8 mouse cellular contexts compared by ENCODE assay signal in genomic region chrX:7898880-7899874, GRCm38 (mm10). TPM values are rescaled to one million over a fixed set of nuclear protein-coding genes. Genes with fewer than 3 reads are reported as not detected.
DNase-seq lines count a peak whose midpoint lies in the region; ATAC-seq and TF ChIP-seq lines count a peak whose summit lies in the region.

TSS of gene Pqbp1 (minus strand) at chrX:7899269.
TSS of gene Timm17b (plus strand) at chrX:7899357.

- H3K79me3 ChIP-seq in C2C12 (ENCODE audit: low read depth), result peaks cover 3% of the 10 kb centered on the region

- peaks cover 18% of the 10 kb centered on the region for H3K4me1 ChIP-seq in erythroblast, embryonic 14.5 days (ENCODE audit: control insufficient read depth)
- H3K4me1 ChIP-seq in heart, embryonic 11.5 days (ENCODE audit: control insufficient read depth, insufficient read depth, low read length), result no peaks in the 10 kb centered on the region
- H3K4me1 ChIP-seq in kidney, embryonic 16.5 days (ENCODE audit: insufficient read depth, low read length), result 0 out of 2 replicates have a peak, but pooled peaks cover 3% of the 10 kb centered on the region
- H3K4me1 ChIP-seq in liver, adult 2 months (ENCODE audit: control insufficient read depth, insufficient read depth, low read length), result no peaks in the 10 kb centered on the region; the same call in 1 of the 2 replicates

- peak; percentile 98 for DNase-seq in brain, embryonic 14.5 days (ENCODE audit: low read depth)
- DNase-seq in liver, adult 2 months (ENCODE audit: extremely low read depth, low read depth, low spot score), result peak; percentile 91
- DNase-seq in splenic B cell, adult 2 months (ENCODE audit: low read depth, low spot score), result peak; percentile 94

- peaks cover 12% of the 10 kb centered on the region for H3K79me2 ChIP-seq in C2C12 (ENCODE audit: control insufficient read depth, insufficient read depth)
- peaks cover 2% of the 10 kb centered on the region; the same call in 1 of the 2 replicates for H3K79me2 ChIP-seq in liver, adult 2 months (ENCODE audit: control insufficient read depth, insufficient read depth, low read length)
- peaks cover 13% of the 10 kb centered on the region for H3K79me2 ChIP-seq in myocyte (ENCODE audit: control insufficient read depth, insufficient read depth)

- H3K36me3 ChIP-seq in C2C12 (ENCODE audit: control insufficient read depth, insufficient read depth) (peaks cover 11% of the 10 kb centered on the region), myocyte (ENCODE audit: control insufficient read depth, insufficient read depth) (peaks cover 3% of the 10 kb centered on the region)
- H3K36me3 ChIP-seq in erythroblast, embryonic 14.5 days (ENCODE audit: control insufficient read depth), result peaks cover 31% of the 10 kb centered on the region
- H3K36me3 ChIP-seq in heart, embryonic 11.5 days (ENCODE audit: control insufficient read depth, insufficient read depth, low read length), result no peaks in the 10 kb centered on the region
- H3K36me3 ChIP-seq in kidney, embryonic 16.5 days (ENCODE audit: insufficient read depth, low read length), result peaks cover 15% of the 10 kb centered on the region
- H3K36me3 ChIP-seq in liver, adult 2 months (ENCODE audit: control insufficient read depth, insufficient read depth, low read length), result peaks cover 5% of the 10 kb centered on the region
- peaks cover 9% of the 10 kb centered on the region; the same call in 1 of the 2 replicates for H3K36me3 ChIP-seq in splenic B cell, adult 2 months (ENCODE audit: control insufficient read depth, insufficient read depth, low read length, poor library complexity, severe bottlenecking)

- peak; percentile 97 for ATAC-seq in heart, embryonic 11.5 days (replicated peaks; ENCODE audit: insufficient number of reproducible peaks, low FRiP score, low TSS enrichment)
- ATAC-seq in kidney, embryonic 16.5 days (ENCODE audit: low FRiP score, low TSS enrichment), result peak; percentile 99

- H3K27me3 ChIP-seq in C2C12 (ENCODE audit: control insufficient read depth, insufficient read depth, insufficient read length) (no peaks in the 10 kb centered on the region), myocyte (ENCODE audit: control insufficient read depth, insufficient read depth, insufficient read length) (no peaks in the 10 kb centered on the region)
- H3K27me3 ChIP-seq in erythroblast, embryonic 14.5 days (ENCODE audit: control insufficient read depth), result no peaks in the 10 kb centered on the region
- H3K27me3 ChIP-seq in heart, embryonic 11.5 days (ENCODE audit: control insufficient read depth, insufficient read depth, low read length), result no peaks in the 10 kb centered on the region
- no peaks in the 10 kb centered on the region for H3K27me3 ChIP-seq in kidney, embryonic 16.5 days (ENCODE audit: insufficient read depth, low read length)
- no peaks in the 10 kb centered on the region for H3K27me3 ChIP-seq in liver, adult 2 months (ENCODE audit: control insufficient read depth, insufficient read depth, low read length)
- no peaks in the 10 kb centered on the region for H3K27me3 ChIP-seq in splenic B cell, adult 2 months (ENCODE audit: control insufficient read depth, insufficient read depth, low read length, poor library complexity, severe bottlenecking)

- TF ChIP-seq CTCF in C2C12 (IDR thresholded peaks at IDR 0.05; ENCODE audit: control insufficient read depth, insufficient read depth, insufficient read length), result no peak
- no peak for TF ChIP-seq CTCF in brain, embryonic 14.5 days (IDR thresholded peaks at IDR 0.05; ENCODE audit: borderline replicate concordance, extremely low read depth, insufficient read depth, insufficient read length)
- no peak for TF ChIP-seq CTCF in liver, adult 2 months (IDR thresholded peaks at IDR 0.05; ENCODE audit: low read depth, low read length)

- peaks cover 4% of the 10 kb centered on the region; the same call in 1 of the 2 replicates for H3K9me3 ChIP-seq in erythroblast, embryonic 14.5 days (ENCODE audit: control insufficient read depth, low read length)
- H3K9me3 ChIP-seq in heart, embryonic 11.5 days (replicated peaks; ENCODE audit: control insufficient read depth, low read length), result no peaks in the 10 kb centered on the region
- no peaks in the 10 kb centered on the region for H3K9me3 ChIP-seq in kidney, embryonic 16.5 days (ENCODE audit: low read length)

- peak within 1 kb of the TSS; percentile 74 for H3K9ac ChIP-seq in heart, embryonic 11.5 days (ENCODE audit: low read depth, low read length)
- peak within 1 kb of the TSS; percentile 76 for H3K9ac ChIP-seq in kidney, embryonic 16.5 days (replicated peaks; ENCODE audit: low read length)
- H3K9ac ChIP-seq in liver, adult 2 months (ENCODE audit: low read depth, low read length), result peak within 1 kb of the TSS; percentile 95

- H3ac ChIP-seq in C2C12 (ENCODE audit: control insufficient read depth, insufficient read length, low read depth) (peak within 1 kb of the TSS; percentile 94), myocyte (ENCODE audit: control insufficient read depth, insufficient read length) (peak within 1 kb of the TSS; percentile 74)

- peak within 1 kb of the TSS; percentile 69 for H3K4me2 ChIP-seq in heart, embryonic 11.5 days
- peak within 1 kb of the TSS; percentile 61 for H3K4me2 ChIP-seq in kidney, embryonic 16.5 days (replicated peaks; ENCODE audit: low read depth, low read length)
- peak within 1 kb of the TSS; percentile 80 for H3K4me2 ChIP-seq in myocyte (ENCODE audit: low read depth)

- H3K27ac ChIP-seq in heart, embryonic 11.5 days (ENCODE audit: low read depth, low read length), result peak within 1 kb of the TSS; percentile 74; the same call in 1 of the 2 replicates
- peak within 1 kb of the TSS; percentile 94 for H3K27ac ChIP-seq in kidney, embryonic 16.5 days (ENCODE audit: low read length)
- peak within 1 kb of the TSS; percentile 94 for H3K27ac ChIP-seq in liver, adult 2 months (replicated peaks; ENCODE audit: insufficient read depth, low read depth, low read length)

- 0 out of 2 replicates have a peak, but pooled peaks have one; percentile 39 for TF ChIP-seq POLR2A in brain, embryonic 14.5 days (IDR thresholded peaks at IDR 0.05; ENCODE audit: borderline replicate concordance, extremely low read depth, insufficient read depth, insufficient read length, poor library complexity, severe bottlenecking)
- 0 out of 2 replicates have a peak, but pooled peaks have one; percentile 27 for TF ChIP-seq POLR2A in liver, adult 2 months (IDR thresholded peaks at IDR 0.05; ENCODE audit: extremely low read depth, insufficient read depth, low read length)
- TF ChIP-seq POLR2A in myocyte (IDR thresholded peaks at IDR 0.05; ENCODE audit: insufficient read length, low read depth), result peak; percentile 93

- H3K4me3 ChIP-seq in C2C12 (ENCODE audit: insufficient read depth, poor library complexity, severe bottlenecking) (peak within 1 kb of the TSS; percentile 50), myocyte (peak within 1 kb of the TSS; percentile 53)
- H3K4me3 ChIP-seq in erythroblast, embryonic 14.5 days (replicated peaks), result peak within 1 kb of the TSS; percentile 88
- H3K4me3 ChIP-seq in heart, embryonic 11.5 days (ENCODE audit: low read depth, low read length), result peak within 1 kb of the TSS; percentile 59
- H3K4me3 ChIP-seq in kidney, embryonic 16.5 days (ENCODE audit: low read length), result peak within 1 kb of the TSS; percentile 67
- peak within 1 kb of the TSS; percentile 93 for H3K4me3 ChIP-seq in liver, adult 2 months (ENCODE audit: insufficient read depth, low read depth, low read length)

- 12% methylated on average over 62 of the region's 62 CpGs for WGBS in heart, embryonic 11.5 days (ENCODE audit: insufficient replicate concordance)
- 20% methylated on average over 62 of the region's 62 CpGs for WGBS in kidney, embryonic 16.5 days
- under 1% methylated on average over 59 of the region's 62 CpGs for WGBS in liver, adult 2 months

TF ChIP-seq in C2C12, 6 proteins besides CTCF, POLR2A, EP300 and RAD21:
- TF ChIP-seq MAX (IDR thresholded peaks at IDR 0.05) (peak; percentile 11), MYOD1 (IDR thresholded peaks at IDR 0.05; ENCODE audit: control insufficient read depth, insufficient read length, low read depth) (no peak), MYOG (IDR thresholded peaks at IDR 0.05; ENCODE audit: control insufficient read depth, extremely low read depth, insufficient read length) (no peak), USF1 (IDR thresholded peaks at IDR 0.05; ENCODE audit: low read depth) (no peak), FOSL1 (IDR thresholded peaks at IDR 0.05; ENCODE audit: insufficient read depth, low read length, poor library complexity, severe bottlenecking) (no peak), CEBPB (IDR thresholded peaks at IDR 0.05; ENCODE audit: low read depth) (no peak)

TF ChIP-seq in myocyte, 11 proteins besides CTCF, POLR2A, EP300 and RAD21:
- TF ChIP-seq POLR2AphosphoS2 (IDR thresholded peaks at IDR 0.05; ENCODE audit: insufficient read length, low read depth), result peak; percentile 84
- no peak for TF ChIP-seq MYOD1 (IDR thresholded peaks at IDR 0.05; ENCODE audit: control insufficient read depth in 1 of 3, insufficient read length in 2 of 3, low read depth in 2 of 3)
- TF ChIP-seq CEBPB (IDR thresholded peaks at IDR 0.05; ENCODE audit: insufficient read depth, poor library complexity, severe bottlenecking), result no peak
- TF ChIP-seq MYOG (IDR thresholded peaks at IDR 0.05; ENCODE audit: control insufficient read depth in 1 of 3, insufficient read depth in 1 of 3, insufficient read length in 2 of 3, low read depth in 2 of 3), result no peak

RNA-seq across cellular contexts. Expression of gene Pqbp1, which starts in this region (rescaled TPM):
- polyA plus RNA-seq in C2C12 (2012; fragmentation: generic; extraction: Trizol) (79.2 TPM), myocyte (2012; fragmentation: generic; extraction: Trizol) (79.5 TPM)
- 191 and 193 TPM in 2 replicates for polyA plus RNA-seq in brain, embryonic 14.5 days (2012; rRNA removed)
- 14.0 and 16.6 TPM in 2 replicates for polyA plus RNA-seq in erythroblast, embryonic 14.5 days (2012)
- polyA plus RNA-seq in heart, embryonic 11.5 days (2014; fragmentation: Nextera tagmentation; extraction: Ambion mirVana), result 81.0 and 88.2 TPM in 2 replicates
- polyA plus RNA-seq in kidney, embryonic 16.5 days (2015; fragmentation: Nextera tagmentation; extraction: Ambion mirVana), result 113 and 124 TPM in 2 replicates
- 14.3 and 15.3 TPM in 2 replicates for total RNA-seq in liver, adult 2 months (2014; rRNA removed)
- 49.1 and 51.2 TPM in 2 replicates for polyA plus RNA-seq in liver, adult 2 months (2012; rRNA removed)

RNA-seq across cellular contexts. Expression of gene Timm17b, which starts in this region (rescaled TPM):
- 43.1 TPM for polyA plus RNA-seq in C2C12 (2012; fragmentation: generic; extraction: Trizol)
- 55.5 and 65.5 TPM in 2 replicates for polyA plus RNA-seq in brain, embryonic 14.5 days (2012; rRNA removed)
- polyA plus RNA-seq in erythroblast, embryonic 14.5 days (2012), result 22.8 and 32.9 TPM in 2 replicates
- polyA plus RNA-seq in heart, embryonic 11.5 days (2014; fragmentation: Nextera tagmentation; extraction: Ambion mirVana), result 135 and 152 TPM in 2 replicates
- 182 and 184 TPM in 2 replicates for polyA plus RNA-seq in kidney, embryonic 16.5 days (2015; fragmentation: Nextera tagmentation; extraction: Ambion mirVana)
- 20.7 and 27.5 TPM in 2 replicates for total RNA-seq in liver, adult 2 months (2014; rRNA removed)
- polyA plus RNA-seq in liver, adult 2 months (2012; rRNA removed), result 53.7 and 58.2 TPM in 2 replicates
- polyA plus RNA-seq in myocyte (2012; fragmentation: generic; extraction: Trizol), result 44.1 TPM

Comparison
In these comparisons a context has a peak if more than half of its experiments do, and no peak if none do; other contexts are left out.
1. Peak in every context shown above with its lines: DNase-seq, ATAC-seq, H3K4me3 ChIP-seq and H3K27ac ChIP-seq.
2. POLR2A ChIP-seq: peak in every context shown above with its lines; median percentile 93 in myocyte; 39 in brain, embryonic 14.5 days; 27 in liver, adult 2 months.